Mouse (Mus musculus): Measurements from ENCODE around the gene Hist1h3a. TPM values are rescaled to one million over a fixed set of nuclear protein-coding genes. Genes with fewer than 3 reads are reported as not detected.
A peak's percentile ranks its signal among the peaks of the same experiment; 100 is the strongest.
"Not testable (repeated sequence)": the region's sequence is repeated elsewhere in the genome, so short reads cannot be mapped to it uniquely, and the experiment has no call there.

Hist1h3a gene
- polyA plus RNA-seq, 2 experiments = 5.8 to 36.1 TPM

- H3K27me3 ChIP-seq (ENCODE audit: control insufficient read depth, insufficient read depth, low read length); H3K36me3 ChIP-seq (replicated peaks; ENCODE audit: control insufficient read depth, insufficient read depth, low read depth); H3K9me3 ChIP-seq (ENCODE audit: control insufficient read depth, low read length): not testable (repeated sequence)
- DNase-seq (ENCODE audit: low read depth in 3 of 3, low spot score in 3 of 3) (peak; percentile 91 to 97 (median 93)), ATAC-seq (ENCODE audit: insufficient read depth) (peak; percentile 74)
- Histone ChIP-seq H3K4me2 (ENCODE audit: low read depth) (peak within 1 kb of the TSS; percentile 89), H3K4me1 (replicated peaks; ENCODE audit: control insufficient read depth in 2 of 2, insufficient read depth in 2 of 2, low read length in 1 of 2) (peaks cover 30 to 35% of the 10 kb centered on the region in 2 experiments), H3K9ac (replicated peaks) (peak within 1 kb of the TSS; percentile 98), H3K4me3 (ENCODE audit: insufficient read depth in 1 of 2, low read depth in 2 of 2, low read length in 2 of 2) (peak within 1 kb of the TSS; percentile 53 to 61), H3K27ac (peak within 1 kb of the TSS; percentile 100)
- TF ChIP-seq CTCF (IDR thresholded peaks at IDR 0.05; ENCODE audit: low read depth) (peak; percentile 28; the same call in 1 of the 2 replicates), EP300 (IDR thresholded peaks at IDR 0.05; ENCODE audit: low read depth) (peak; percentile 70)
- WGBS (ENCODE audit: insufficient replicate concordance) = under 1% methylated on average over 34 of the region's 58 CpGs
Observed at GRCm38 (mm10) chr13:23746201-23747080, 15.7 kb downstream of the Hist1h3a start, which contains the start of gene Hist1h2bb. TSS of gene Hist1h2bb (plus strand) at chr13:23746734.

GRCm38 (mm10) chr13:23745381-23746161, 16.6 kb downstream of the Hist1h3a start, which contains the start of gene Hist1h3c:
TSS of gene Hist1h3c (minus strand) at chr13:23745602.
- peak within 1 kb of the TSS; percentile 98 for H3K9ac ChIP-seq (replicated peaks)
- peak within 1 kb of the TSS; percentile 100 for H3K27ac ChIP-seq
- peaks cover 30 to 37% of the 10 kb centered on the region in 2 experiments for H3K4me1 ChIP-seq (replicated peaks; ENCODE audit: control insufficient read depth in 2 of 2, insufficient read depth in 2 of 2, low read length in 1 of 2)
- WGBS (ENCODE audit: insufficient replicate concordance) = 1% methylated on average over 24 of the region's 28 CpGs
- ATAC-seq (ENCODE audit: insufficient read depth) (peak; percentile 58), DNase-seq (ENCODE audit: low read depth in 3 of 3, low spot score in 3 of 3) (peak; percentile 94 to 96 (median 95))
- H3K9me3 ChIP-seq (ENCODE audit: control insufficient read depth, low read length) = no peaks in the 10 kb centered on the region
- peak within 1 kb of the TSS; percentile 61 to 67 for H3K4me3 ChIP-seq (ENCODE audit: insufficient read depth in 1 of 2, low read depth in 2 of 2, low read length in 2 of 2)
- no peaks in the 10 kb centered on the region for H3K36me3 ChIP-seq (replicated peaks; ENCODE audit: control insufficient read depth, insufficient read depth, low read depth)
- H3K4me2 ChIP-seq (ENCODE audit: low read depth) = peak within 1 kb of the TSS; percentile 89
- TF ChIP-seq EP300 (IDR thresholded peaks at IDR 0.05; ENCODE audit: low read depth) (peak; percentile 77), CTCF (IDR thresholded peaks at IDR 0.05; ENCODE audit: low read depth) (no peak)
- H3K27me3 ChIP-seq (ENCODE audit: control insufficient read depth, insufficient read depth, low read length) = no peaks in the 10 kb centered on the region

GRCm38 (mm10) chr13:23744421-23745380, 17.5 kb downstream of the Hist1h3a start:
- Histone ChIP-seq H3K9ac (replicated peaks) (peak overlapping the region; percentile 95), H3K4me2 (ENCODE audit: low read depth) (peak overlapping the region; percentile 89), H3K4me3 (ENCODE audit: insufficient read depth in 1 of 2, low read depth in 2 of 2, low read length in 2 of 2) (peak overlapping the region; percentile 61 to 67), H3K9me3 (ENCODE audit: control insufficient read depth, low read length) (no peaks in the 10 kb centered on the region), H3K27ac (peak overlapping the region; percentile 100), H3K36me3 (replicated peaks; ENCODE audit: control insufficient read depth, insufficient read depth, low read depth) (no peaks in the 10 kb centered on the region), H3K27me3 (ENCODE audit: control insufficient read depth, insufficient read depth, low read length) (no peaks in the 10 kb centered on the region), H3K4me1 (replicated peaks; ENCODE audit: control insufficient read depth in 2 of 2, insufficient read depth in 2 of 2, low read length in 1 of 2) (peaks cover 22 to 32% of the 10 kb centered on the region in 2 experiments)
- WGBS (ENCODE audit: insufficient replicate concordance) = under 1% methylated on average over 13 of the region's 36 CpGs
- TF ChIP-seq EP300 (IDR thresholded peaks at IDR 0.05; ENCODE audit: low read depth) (no peak), CTCF (IDR thresholded peaks at IDR 0.05; ENCODE audit: low read depth) (no peak)
- DNase-seq (ENCODE audit: low read depth in 3 of 3, low spot score in 3 of 3) = peak in 1 of 3 experiments; percentile 68
- ATAC-seq (ENCODE audit: insufficient read depth) = no peak

- WGBS (ENCODE audit: insufficient replicate concordance) = 47% methylated on average over 4 of the region's 4 CpGs
- Histone ChIP-seq H3K9ac (replicated peaks) (peak overlapping the region; percentile 95), H3K4me1 (replicated peaks; ENCODE audit: control insufficient read depth in 2 of 2, insufficient read depth in 2 of 2, low read length in 1 of 2) (peaks cover 20 to 30% of the 10 kb centered on the region in 2 experiments)
Observed at GRCm38 (mm10) chr13:23743963-23744362, 18.2 kb downstream of the Hist1h3a start.

More at GRCm38 (mm10) chr13:23743963-23744362, 18.2 kb downstream of the Hist1h3a start:
- DNase-seq (ENCODE audit: low read depth in 3 of 3, low spot score in 3 of 3) (no peak), ATAC-seq (ENCODE audit: insufficient read depth) (no peak)
- H3K9me3 ChIP-seq (ENCODE audit: control insufficient read depth, low read length) = no peaks in the 10 kb centered on the region
- no peak for TF ChIP-seq CTCF (IDR thresholded peaks at IDR 0.05; ENCODE audit: low read depth)
- TF ChIP-seq EP300 (IDR thresholded peaks at IDR 0.05; ENCODE audit: low read depth) = 0 out of 2 replicates have a peak, but pooled peaks have one; percentile 4
- peak overlapping the region; percentile 61 to 62 for H3K4me3 ChIP-seq (ENCODE audit: insufficient read depth in 1 of 2, low read depth in 2 of 2, low read length in 2 of 2)
- peak overlapping the region; percentile 89 for H3K4me2 ChIP-seq (ENCODE audit: low read depth)
- H3K36me3 ChIP-seq (replicated peaks; ENCODE audit: control insufficient read depth, insufficient read depth, low read depth) = no peaks in the 10 kb centered on the region
- H3K27ac ChIP-seq = peak overlapping the region; percentile 100
- H3K27me3 ChIP-seq (ENCODE audit: control insufficient read depth, insufficient read depth, low read length) = no peaks in the 10 kb centered on the region
